Mouse (Mus musculus) ES-Bruce4 (cell line): ENCODE data around the gene Olfr1158. TPM values are rescaled to one million over a fixed set of nuclear protein-coding genes. Genes with fewer than 3 reads are reported as not detected.
"Not testable (repeated sequence)": the region's sequence is repeated elsewhere in the genome, so short reads cannot be mapped to it uniquely, and the experiment has no call there.

Source experiments
- H3K27ac ChIP-seq: 2 replicates; pipeline ENCODE4 v1.5.1; 2012; ENCODE audit warnings: low read length, inconsistent platforms; ENCODE audit not compliant: insufficient read depth
- H3K27me3 ChIP-seq: 2 replicates; pipeline ENCODE4 v1.6.1; 2012; ENCODE audit warnings: mild to moderate bottlenecking, low read length, inconsistent platforms; ENCODE audit not compliant: control insufficient read depth, poor library complexity, insufficient read depth, severe bottlenecking
- H3K36me3 ChIP-seq: 2 replicates; pipeline ENCODE4 v1.6.1; 2012; ENCODE audit warnings: inconsistent platforms, mild to moderate bottlenecking, low read length, moderate library complexity; ENCODE audit not compliant: control insufficient read depth, poor library complexity, insufficient read depth, severe bottlenecking
- H3K4me1 ChIP-seq: one replicate; pipeline ENCODE4 v1.8.1; 2011; ENCODE audit warnings: low read length; ENCODE audit not compliant: control insufficient read depth, insufficient read depth
- H3K4me3 ChIP-seq: 2 replicates; pipeline ENCODE4 v1.5.1; 2011; ENCODE audit warnings: low read depth, mild to moderate bottlenecking, low read length
- H3K9ac ChIP-seq: 2 replicates; pipeline ENCODE4 v1.6.1; 2012; ENCODE audit warnings: low read depth, mild to moderate bottlenecking, inconsistent platforms; ENCODE audit not compliant: poor library complexity, severe bottlenecking
- H3K9me3 ChIP-seq: replicated peaks from 2 replicates; pipeline ENCODE4 v1.6.1; 2012; ENCODE audit warnings: mild to moderate bottlenecking, low read length, inconsistent platforms; ENCODE audit not compliant: control insufficient read depth, poor library complexity, insufficient read depth, severe bottlenecking
- CTCF ChIP-seq: IDR thresholded peaks from one replicate; pipeline ENCODE4 v1.8.1; 2011; ENCODE audit warnings: low read depth, low read length
- EP300 ChIP-seq: IDR thresholded peaks from 2 replicates; pipeline ENCODE4 v1.6.1; 2011; ENCODE audit warnings: low read depth, low read length; ENCODE audit not compliant: insufficient read depth
- POLR2A ChIP-seq: IDR thresholded peaks from one replicate; pipeline ENCODE4 v1.8.1; 2011; ENCODE audit warnings: low read length; ENCODE audit not compliant: insufficient read depth
- polyA plus RNA-seq: library from polyadenylated mRNA; stranded (reverse); fragments of >200 nt; gene quantifications from 2 replicates; pipeline ENCODE4 v1.2.4, GENCODE M21; 2011; ENCODE audit warnings: low read depth; ENCODE audit not compliant: missing spikeins, insufficient read depth, insufficient read length

The Olfr1158 gene
- polyA plus RNA-seq, result not detected in 2 replicates

DNA sequence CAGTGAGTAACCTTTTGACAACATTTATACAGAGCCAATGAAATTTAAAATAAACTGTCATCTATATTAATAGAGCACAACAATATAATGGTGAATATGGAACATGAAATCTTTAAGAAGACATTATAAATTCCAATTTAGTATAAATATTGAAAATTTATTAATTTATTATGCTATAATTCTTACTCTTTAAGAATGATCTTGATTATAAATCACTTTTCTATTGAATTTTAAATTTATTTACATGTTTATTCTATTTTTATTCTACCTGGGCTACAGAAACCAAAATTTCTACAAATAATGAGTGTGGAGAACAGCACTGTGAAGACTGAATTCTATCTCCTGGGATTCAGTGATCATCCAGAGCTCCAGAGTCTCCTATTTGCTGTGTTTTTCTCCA is at the start of gene Olfr1158:
TSS of gene Olfr1158 (plus strand) at position 301 of the 400 bp plus-strand sequence.
- Histone ChIP-seq H3K4me3 (no peak within 1 kb of the TSS), H3K36me3 (no peaks in the 10 kb centered on the region), H3K4me1 (no peaks in the 10 kb centered on the region), H3K9me3 (no peaks in the 10 kb centered on the region), H3K27ac (no peak within 1 kb of the TSS), H3K27me3 (no peaks in the 10 kb centered on the region), H3K9ac (no peak within 1 kb of the TSS)
- no peak for TF ChIP-seq POLR2A
- no peak for TF ChIP-seq CTCF
- no peak for TF ChIP-seq EP300

DNA sequence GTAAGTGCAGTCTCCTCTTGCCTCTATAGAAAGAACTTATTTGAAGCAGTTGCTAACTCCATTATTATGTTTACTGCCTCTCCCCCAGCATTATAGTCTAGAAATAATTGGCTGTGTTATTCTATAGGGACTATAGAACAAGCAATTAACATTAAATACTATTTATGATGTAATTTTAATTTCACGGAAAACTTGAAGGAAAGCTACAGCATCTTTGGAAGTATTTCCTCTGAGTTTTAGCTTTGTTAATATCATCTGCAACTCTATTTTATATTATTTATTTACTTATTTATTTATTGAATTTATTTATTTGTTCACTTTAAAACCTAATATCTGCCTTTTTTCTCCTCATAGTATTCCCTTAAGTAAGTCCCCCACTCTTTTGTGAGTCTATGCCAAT is 44.9 kb upstream of the Olfr1158 start, which contains the start of gene Olfr1155:
TSS of gene Olfr1155 (minus strand) at position 101 of the 400 bp plus-strand sequence.
- Histone ChIP-seq H3K4me3 (no peak within 1 kb of the TSS), H3K9ac (no peak within 1 kb of the TSS), H3K4me1 (no peaks in the 10 kb centered on the region), H3K27ac (no peak within 1 kb of the TSS), H3K36me3 (no peaks in the 10 kb centered on the region), H3K9me3 (peaks cover 3% of the 10 kb centered on the region; the same call in 1 of the 2 replicates), H3K27me3 (no peaks in the 10 kb centered on the region)
- no peak for TF ChIP-seq CTCF
- no peak for TF ChIP-seq POLR2A
- TF ChIP-seq EP300, result no peak

- TF ChIP-seq EP300 (no peak), POLR2A (no peak), CTCF (no peak)
- H3K4me1 ChIP-seq, result no peaks in the 10 kb centered on the region
- no peaks in the 10 kb centered on the region for H3K9me3 ChIP-seq
- no peaks in the 10 kb centered on the region for H3K36me3 ChIP-seq
- H3K4me3 ChIP-seq, result no peak within 1 kb of the TSS
- no peaks in the 10 kb centered on the region for H3K27me3 ChIP-seq
- no peak within 1 kb of the TSS for H3K9ac ChIP-seq
- H3K27ac ChIP-seq, result no peak within 1 kb of the TSS
Observed at GRCm38 (mm10) chr2:87953000-87953399, 36.9 kb upstream of the Olfr1158 start, which contains the start of gene Olfr1156. Gene Olfr1156 (minus strand): TSS chr2:87953100.

- Histone ChIP-seq H3K4me1 (no peaks in the 10 kb centered on the region), H3K27me3 (no peaks in the 10 kb centered on the region), H3K9ac (no peak within 1 kb of the TSS), H3K36me3 (no peaks in the 10 kb centered on the region), H3K27ac (no peak within 1 kb of the TSS), H3K4me3 (no peak within 1 kb of the TSS), H3K9me3 (no peaks in the 10 kb centered on the region)
- TF ChIP-seq POLR2A (no peak), CTCF (no peak), EP300 (no peak)
Observed at GRCm38 (mm10) chr2:87968199-87968598, 21.7 kb upstream of the Olfr1158 start, which contains the start of gene Olfr1157. Gene Olfr1157 (minus strand): TSS chr2:87968299.

- no peak within 1 kb of the TSS for H3K9ac ChIP-seq
- H3K27me3 ChIP-seq, result no peaks in the 10 kb centered on the region
- no peak within 1 kb of the TSS for H3K27ac ChIP-seq
- H3K4me3 ChIP-seq, result no peak within 1 kb of the TSS
- H3K9me3 ChIP-seq, result no peaks in the 10 kb centered on the region
- no peak for TF ChIP-seq CTCF
- no peak for TF ChIP-seq EP300
- no peak for TF ChIP-seq POLR2A
- H3K36me3 ChIP-seq, result no peaks in the 10 kb centered on the region
- no peaks in the 10 kb centered on the region for H3K4me1 ChIP-seq
Observed at GRCm38 (mm10) chr2:87974563-87974962, 15.3 kb upstream of the Olfr1158 start, which contains the start of gene Olfr74. Gene Olfr74 (minus strand): TSS chr2:87974663.

GRCm38 (mm10) chr2:88007515-88008318 is 17.8 kb downstream of the Olfr1158 start, which contains the start of gene Olfr1160:
Gene Olfr1160 (minus strand): TSS chr2:88008268.
- no peak within 1 kb of the TSS for H3K4me3 ChIP-seq
- TF ChIP-seq EP300 (no peak), CTCF (no peak), POLR2A (no peak)
- no peak within 1 kb of the TSS for H3K9ac ChIP-seq
- H3K27me3 ChIP-seq, result no peaks in the 10 kb centered on the region
- H3K9me3 ChIP-seq, result no peaks in the 10 kb centered on the region
- no peaks in the 10 kb centered on the region for H3K36me3 ChIP-seq
- H3K4me1 ChIP-seq, result no peaks in the 10 kb centered on the region
- H3K27ac ChIP-seq, result no peak within 1 kb of the TSS

DNA sequence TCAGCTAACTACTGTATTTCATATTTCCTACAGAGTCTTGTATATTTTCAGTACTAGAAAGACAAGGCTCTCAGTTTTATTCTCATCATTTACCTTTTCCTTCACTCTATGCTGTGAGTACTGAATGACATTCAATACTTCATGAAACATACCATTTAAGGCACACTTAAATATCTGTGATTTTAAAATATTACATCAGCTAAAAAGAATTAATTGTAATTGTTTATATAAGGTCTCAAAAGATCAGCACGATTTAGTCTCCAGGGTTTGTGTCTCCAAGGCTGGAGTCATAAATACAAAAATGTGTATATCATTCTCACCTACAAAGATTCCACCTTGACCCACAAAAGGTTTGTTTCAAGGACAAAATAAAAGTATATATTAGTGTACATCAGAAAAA is 32.6 kb downstream of the Olfr1158 start, which contains the start of gene Olfr1161:
TSS of gene Olfr1161 (plus strand) at position 301 of the 400 bp plus-strand sequence.
- H3K27ac ChIP-seq, H3K36me3 ChIP-seq, H3K4me1 ChIP-seq, H3K27me3 ChIP-seq, H3K9ac ChIP-seq, H3K4me3 ChIP-seq, H3K9me3 ChIP-seq: not testable (repeated sequence)
